Mouse (Mus musculus) adrenal gland, postnatal 4 days (tissue): ENCODE results near the gene Polh. TPM values are rescaled to one million over a fixed set of nuclear protein-coding genes. Genes with fewer than 3 reads are reported as not detected.
A peak's percentile ranks its signal among the peaks of the same experiment; 100 is the strongest.

Experiments used
- DNase-seq, 2 experiments: peaks; one replicate each; pipeline ENCODE4 v3.0.0; 2021 to 2022; ENCODE audit warnings: low spot score in 2 of 2, mixed read lengths in 2 of 2
- long read RNA-seq, 2 experiments: library from polyadenylated mRNA; stranded (forward); transcript quantifications; one replicate each; pipeline ENCODE4 v2.0.0; 2021
- total RNA-seq, 2 experiments: library from RNA; stranded (reverse); gene quantifications; 2 replicates each; pipeline ENCODE4 v1.2.3; 2021

Polh gene
- total RNA-seq: 10 to 100 TPM; 34.9 to 36.8 TPM
- long read RNA-seq, experiment 1, partial matches to known transcripts: 1 of 5 reads
- long read RNA-seq, experiment 1, other reads (novel, unspliced or antisense): 2 of 5 reads
- long read RNA-seq, experiment 2, transcript Polh-201 (11 exons, 3,238 nt): major isoform, 6 of 12 reads
- long read RNA-seq, experiment 2, partial matches to known transcripts: 1 of 12 reads
- long read RNA-seq, experiment 2, other reads (novel, unspliced or antisense): 5 of 12 reads

GRCm38 (mm10) chr17:46202421-46203071 is at the start of gene Polh, which contains the start of gene Xpo5:
Polh (minus strand) TSS chr17:46202645.
Xpo5 (plus strand) TSS chr17:46202782.
- DNase-seq: peak; percentile 84

DNA sequence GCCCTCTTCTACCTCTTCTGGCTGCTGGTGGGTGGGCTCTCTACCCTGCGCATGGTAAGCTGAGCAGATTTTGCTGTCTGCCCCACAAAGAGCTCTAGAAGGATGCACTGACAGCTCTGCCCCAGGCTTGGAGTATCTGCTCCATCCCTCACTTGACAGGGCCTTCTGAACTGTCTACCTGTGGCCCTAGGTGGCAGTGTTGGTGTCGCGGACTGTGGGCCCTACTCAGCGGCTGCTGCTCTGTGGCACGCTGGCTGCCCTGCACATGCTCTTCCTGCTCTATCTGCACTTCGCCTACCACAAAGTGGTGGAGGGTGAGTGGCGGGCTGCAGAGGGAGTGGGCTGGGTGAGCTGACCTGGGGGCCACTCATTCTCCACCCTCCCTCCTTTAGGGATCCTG is 48.7 kb upstream of the Polh start:
- no peak for DNase-seq

- DNase-seq: no peak
Observed at GRCm38 (mm10) chr17:46248189-46248522, 45.7 kb upstream of the Polh start.

DNA sequence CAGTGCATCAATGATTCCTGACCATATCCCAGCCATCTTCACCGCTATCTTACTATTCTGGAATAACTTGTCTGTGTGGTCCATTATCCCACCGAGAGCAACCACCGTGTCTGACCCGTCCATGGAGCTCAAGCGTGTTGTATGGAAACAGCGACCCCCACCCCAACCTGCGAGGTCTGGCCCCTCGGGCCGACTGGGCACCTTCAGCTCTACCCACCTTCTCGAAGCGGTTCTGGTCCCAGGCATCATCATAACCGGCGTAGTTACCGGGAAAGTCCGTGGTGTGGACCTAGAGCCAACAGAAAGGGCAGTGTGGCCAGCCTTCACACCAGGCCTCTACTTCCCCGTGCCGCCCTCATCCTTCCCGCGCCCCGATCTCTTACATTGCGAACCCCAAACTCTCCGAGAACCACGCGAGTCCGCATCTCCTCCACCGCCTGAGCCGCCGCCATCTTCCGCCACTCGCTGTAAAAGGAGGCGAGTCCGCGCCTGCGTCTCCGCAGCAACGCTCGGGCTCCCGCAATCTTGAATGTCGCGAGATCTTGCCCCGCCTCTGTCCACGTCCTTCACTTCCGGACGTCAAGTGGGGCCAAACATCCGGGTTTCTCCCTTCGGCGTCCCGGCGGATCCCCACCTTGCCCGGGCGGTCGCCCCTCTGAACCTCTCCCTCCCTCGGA is 45.2 kb upstream of the Polh start, which contains the start of the genes Polr1c and Yipf3:
Polr1c (minus strand) TSS at position 543 of the 677 bp plus-strand sequence.
Yipf3 (plus strand) TSS at position 569 of the 677 bp plus-strand sequence.
- peak; percentile 83 to 90 for DNase-seq

DNA sequence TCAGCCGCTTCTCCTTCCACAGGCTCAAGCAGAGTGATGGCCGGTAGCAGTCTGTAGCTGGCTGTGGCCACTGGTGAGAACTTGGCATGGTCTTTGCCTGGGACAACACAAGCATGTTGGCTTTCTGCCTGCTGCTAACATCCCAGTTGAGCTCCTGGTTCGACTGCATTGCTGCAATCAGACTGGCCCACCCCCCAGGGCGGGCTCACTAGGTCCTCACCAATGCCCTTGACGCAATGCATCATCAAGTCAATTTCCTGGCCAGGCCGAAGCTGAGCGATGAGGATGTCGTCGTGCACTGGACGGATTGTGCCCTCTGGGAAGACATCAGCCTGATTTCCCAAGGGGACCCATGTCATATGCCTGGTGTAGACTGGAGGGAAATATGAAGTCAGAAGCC is 42.1 kb upstream of the Polh start:
- DNase-seq: peak in 1 of 2 experiments; percentile 53

GRCm38 (mm10) chr17:46243624-46244023 is 41.2 kb upstream of the Polh start:
- no peak for DNase-seq

DNA sequence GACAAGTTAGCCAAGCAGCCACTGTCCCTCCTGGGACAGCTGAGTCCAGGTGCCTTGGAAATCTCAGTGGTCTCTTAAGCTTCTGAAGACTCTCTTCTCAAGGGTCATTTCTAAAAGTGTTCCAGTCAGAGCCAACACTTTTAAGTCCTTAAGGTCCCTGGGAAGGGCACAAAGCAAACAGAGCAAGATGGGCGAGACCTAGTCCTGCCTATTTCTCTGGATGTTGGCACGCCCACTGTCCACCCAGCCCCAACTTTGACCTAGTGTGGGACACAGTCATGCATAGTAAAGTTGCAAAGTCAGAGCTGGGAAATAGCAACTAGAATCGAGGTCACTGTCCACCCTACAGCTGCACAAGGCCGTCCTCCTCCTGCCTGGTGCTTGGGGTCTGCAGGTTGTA is 40.5 kb upstream of the Polh start:
- no peak for DNase-seq

DNA sequence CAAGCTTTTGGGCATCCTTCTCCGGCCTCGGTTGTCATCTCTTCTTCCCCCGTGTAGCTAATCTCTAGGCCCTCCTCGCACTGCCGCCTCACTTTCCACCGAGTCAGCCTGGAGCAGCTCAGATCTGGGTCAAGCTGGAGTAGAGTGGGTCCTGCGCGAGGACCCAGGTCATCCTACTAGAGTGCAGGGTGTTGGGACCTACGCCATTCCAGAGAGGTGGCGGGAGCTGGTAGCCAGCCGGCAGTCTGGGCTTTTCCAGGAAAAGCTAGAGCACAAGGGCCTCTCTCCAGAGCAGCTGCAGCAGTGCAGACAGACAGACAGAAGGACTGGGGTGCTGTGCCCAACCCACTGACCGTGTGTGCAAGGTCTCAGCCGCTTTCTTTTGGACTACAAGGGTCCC is 39.8 kb upstream of the Polh start:
- no peak for DNase-seq

DNA sequence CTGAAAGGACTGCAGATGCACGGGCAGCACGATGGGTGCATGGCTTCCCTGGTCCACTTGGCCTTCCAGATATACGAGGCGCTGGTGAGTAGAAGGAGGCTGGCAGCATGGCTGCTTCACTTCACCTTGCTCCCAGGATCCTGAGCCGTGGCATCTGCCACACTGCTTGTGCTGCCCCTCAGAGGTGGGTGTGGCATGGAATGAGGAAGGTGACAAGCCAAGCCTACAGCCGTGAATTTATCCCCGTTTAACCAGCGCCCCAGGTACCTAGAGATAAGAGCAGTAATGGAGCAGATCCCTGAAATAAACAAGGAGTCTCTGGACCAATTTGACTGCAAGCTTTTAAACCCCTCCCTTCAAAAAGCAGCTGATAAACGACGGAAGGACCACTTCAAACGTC is 39.0 kb upstream of the Polh start:
- no peak for DNase-seq

GRCm38 (mm10) chr17:46239516-46240114 is 37.2 kb upstream of the Polh start:
- no peak for DNase-seq

- DNase-seq: no peak
Observed at GRCm38 (mm10) chr17:46237480-46237879, 35.0 kb upstream of the Polh start.

GRCm38 (mm10) chr17:46237079-46237478 is 34.6 kb upstream of the Polh start:
- no peak for DNase-seq

- no peak for DNase-seq
Observed at GRCm38 (mm10) chr17:46236067-46236466, 33.6 kb upstream of the Polh start.

GRCm38 (mm10) chr17:46227576-46227975 is 25.1 kb upstream of the Polh start:
- no peak for DNase-seq

DNA sequence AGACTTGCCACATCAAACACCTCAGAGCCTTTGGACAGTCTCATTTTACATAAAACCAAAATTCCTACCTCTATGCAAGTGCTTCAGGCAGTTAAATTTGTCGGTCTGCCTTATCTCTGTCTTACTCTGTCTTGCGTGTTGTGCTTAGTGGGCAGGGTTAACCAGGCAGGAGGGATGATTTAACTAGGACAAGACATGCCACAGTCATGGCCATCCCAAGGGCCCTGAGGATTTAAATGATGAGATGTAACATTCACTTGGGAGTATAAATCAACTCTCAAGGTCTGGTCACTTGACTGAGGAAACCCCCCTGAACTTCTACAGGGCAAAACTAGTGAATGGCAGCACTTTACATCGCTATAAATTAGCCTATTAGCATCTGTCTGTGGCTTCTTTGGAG is 19.2 kb upstream of the Polh start:
- DNase-seq: no peak

DNA sequence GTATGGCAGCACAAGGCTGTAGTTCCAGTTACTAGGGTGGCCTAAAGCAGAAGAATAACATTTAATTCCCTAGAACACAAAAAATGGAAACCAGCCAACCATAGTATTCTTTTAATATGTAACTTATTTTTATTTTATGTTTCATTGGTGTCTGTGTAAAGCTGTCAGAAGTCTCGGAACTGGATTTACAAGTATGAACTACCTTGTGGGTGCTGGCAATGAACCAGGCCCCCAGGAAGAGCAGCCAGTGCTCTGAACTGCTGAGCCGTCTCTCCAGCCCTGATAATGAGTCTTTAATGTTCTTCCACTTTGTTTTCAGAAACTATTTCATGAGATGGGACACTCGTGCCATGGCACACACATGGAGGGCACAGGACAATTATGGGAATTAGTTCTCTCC is 8.1 kb upstream of the Polh start:
- DNase-seq: no peak

DNA sequence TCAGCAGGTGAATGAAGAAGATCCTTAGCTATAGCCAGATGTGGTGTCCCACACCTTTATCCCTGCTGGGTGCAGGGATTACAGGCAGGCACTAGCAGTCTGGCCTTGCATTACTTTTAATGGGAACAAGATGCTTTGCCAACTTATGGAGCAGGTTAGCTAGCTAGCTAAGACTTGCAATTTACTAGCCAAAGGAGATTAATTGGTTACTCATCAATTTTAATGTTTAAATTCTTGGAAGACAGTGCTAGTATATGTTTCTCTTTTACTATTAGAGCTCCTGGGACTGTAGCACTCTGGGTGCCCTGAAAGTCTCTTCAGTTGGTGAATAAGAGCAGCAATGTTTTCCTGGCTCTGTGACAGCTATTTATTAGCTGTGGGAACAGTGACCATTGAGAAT is 4.2 kb upstream of the Polh start:
- no peak for DNase-seq

GRCm38 (mm10) chr17:46203078-46203477 is 633 bp upstream of the Polh start:
- no peak for DNase-seq

- no peak for DNase-seq
Observed at GRCm38 (mm10) chr17:46201151-46201550, 1.3 kb downstream of the Polh start.

DNA sequence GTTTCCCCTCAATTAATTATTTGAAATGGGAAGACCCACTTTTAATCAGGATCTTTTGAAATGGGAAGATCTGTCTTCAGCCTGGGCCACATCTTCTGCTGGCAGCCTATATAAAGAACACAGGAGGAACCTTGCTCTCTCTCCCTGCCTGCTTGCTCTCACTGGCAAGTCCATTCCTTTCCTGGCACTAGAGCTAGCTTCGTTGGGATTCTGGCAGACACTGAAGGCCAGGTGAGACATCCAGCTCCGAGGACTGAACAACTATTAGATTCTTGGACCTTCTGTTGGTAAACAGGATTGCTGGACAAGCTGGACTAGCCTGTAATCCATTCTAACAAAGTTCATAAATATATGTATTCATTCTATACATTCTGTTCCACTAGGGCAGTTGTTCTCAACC is 13.6 kb downstream of the Polh start:
- DNase-seq: no peak

- no peak for DNase-seq
Observed at GRCm38 (mm10) chr17:46182273-46182672, 20.2 kb downstream of the Polh start.

- no peak for DNase-seq
Observed at GRCm38 (mm10) chr17:46170538-46170937, 31.9 kb downstream of the Polh start.
